Mouse (Mus musculus) ovary, postnatal 10 days (tissue): ENCODE results near the gene Ap1m2.
A peak's percentile ranks its signal among the peaks of the same experiment; 100 is the strongest.
"Not testable (repeated sequence)": the region's sequence is repeated elsewhere in the genome, so short reads cannot be mapped to it uniquely, and the experiment has no call there.

Source experiments
- DNase-seq: peaks from one replicate; pipeline ENCODE4 v3.0.0; 2022; ENCODE audit warnings: low spot score

Ap1m2 gene

DNA sequence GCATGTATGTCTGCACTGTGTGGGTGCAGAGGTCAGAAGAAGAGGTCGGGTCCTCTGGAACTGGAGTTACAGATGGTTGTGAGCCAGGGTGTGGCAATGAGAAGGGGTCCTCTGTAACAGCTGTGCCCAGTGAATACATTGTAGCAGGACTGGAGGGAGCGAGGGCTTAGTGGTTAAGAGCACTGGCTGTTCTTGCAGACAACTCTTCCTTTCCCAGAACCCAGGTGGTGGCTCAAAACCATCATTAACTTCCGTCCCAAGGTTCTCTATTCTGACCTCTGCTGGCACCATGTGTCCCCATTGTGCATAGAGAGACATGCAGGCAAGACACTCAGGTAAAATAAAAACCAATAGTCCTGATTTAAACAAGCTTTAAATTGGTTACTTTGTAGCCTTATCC, 15.4 kb upstream of the Ap1m2 start:
- DNase-seq: no peak

DNA sequence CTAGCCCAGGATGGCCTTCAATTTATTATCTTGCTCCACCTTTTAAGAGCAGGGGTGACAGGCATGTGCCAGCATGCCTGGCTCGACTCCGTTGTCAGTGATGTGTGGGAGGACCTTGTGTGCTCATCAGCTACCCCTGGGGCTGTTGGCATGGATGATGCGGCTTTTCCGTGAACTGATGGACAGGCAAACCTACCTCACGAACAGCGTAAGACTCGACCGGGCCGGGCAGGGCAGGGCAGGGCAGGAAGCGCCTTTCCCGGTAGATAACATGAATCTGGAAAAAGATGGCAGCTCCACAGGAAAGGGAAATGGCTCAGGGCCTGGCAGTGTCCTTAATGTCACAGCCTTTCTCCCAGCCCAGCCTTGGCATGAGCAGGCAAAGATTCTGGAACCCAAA, 12.1 kb upstream of the Ap1m2 start:
- no peak for DNase-seq

DNA sequence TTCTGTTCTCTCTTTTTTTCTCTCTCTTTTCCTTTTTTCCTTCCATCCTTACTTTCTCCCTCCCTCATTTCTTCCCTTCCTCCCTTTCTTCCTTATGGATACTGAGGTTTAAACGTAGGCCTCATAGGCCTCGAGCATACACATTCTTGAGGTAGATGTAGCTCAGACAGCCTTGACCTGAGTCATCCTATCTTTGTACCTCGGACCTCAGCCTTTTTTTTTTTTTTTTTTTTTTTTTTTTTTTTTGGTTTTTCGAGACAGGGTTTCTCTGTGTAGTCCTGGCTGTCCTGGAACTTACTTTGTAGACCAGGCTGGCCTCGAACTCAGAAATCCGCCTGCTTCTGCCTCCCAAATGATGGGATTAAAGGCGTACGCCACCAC, 10.8 kb upstream of the Ap1m2 start:
- DNase-seq: not testable (repeated sequence)

DNA sequence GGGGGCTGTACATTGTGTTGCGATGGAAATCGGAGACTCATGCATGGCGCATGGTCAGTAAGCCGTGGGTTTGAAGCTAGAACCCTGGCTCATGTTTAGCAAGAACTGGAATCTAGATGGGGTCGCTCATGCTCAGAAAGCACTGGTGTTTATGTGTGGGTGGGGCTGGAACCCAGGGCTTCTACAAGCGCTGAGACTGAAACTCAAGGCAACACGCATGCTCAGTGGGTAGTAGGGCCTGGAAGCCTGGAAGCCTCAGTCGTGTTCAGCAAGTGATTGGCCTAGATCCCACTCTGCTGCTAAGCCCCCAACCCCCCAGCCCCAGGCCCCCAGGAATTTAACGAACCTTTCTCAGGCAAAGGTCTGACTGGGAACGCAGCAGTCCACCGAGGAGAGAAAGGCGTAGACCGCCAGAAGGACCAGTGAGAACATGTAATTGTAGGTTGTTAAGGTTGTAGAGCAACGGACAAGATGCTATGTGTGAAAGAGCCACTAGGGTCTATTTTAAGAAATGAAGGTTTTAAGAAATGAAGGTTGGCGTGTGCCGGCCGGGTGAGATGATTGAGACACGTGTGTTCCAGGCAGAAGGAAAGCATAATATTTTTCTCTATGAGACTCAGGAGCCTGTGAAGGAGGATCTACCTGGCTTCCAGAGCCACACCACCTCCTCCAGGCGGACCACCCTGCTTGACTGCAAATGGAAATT, 10.2 kb upstream of the Ap1m2 start:
- DNase-seq: no peak

DNA sequence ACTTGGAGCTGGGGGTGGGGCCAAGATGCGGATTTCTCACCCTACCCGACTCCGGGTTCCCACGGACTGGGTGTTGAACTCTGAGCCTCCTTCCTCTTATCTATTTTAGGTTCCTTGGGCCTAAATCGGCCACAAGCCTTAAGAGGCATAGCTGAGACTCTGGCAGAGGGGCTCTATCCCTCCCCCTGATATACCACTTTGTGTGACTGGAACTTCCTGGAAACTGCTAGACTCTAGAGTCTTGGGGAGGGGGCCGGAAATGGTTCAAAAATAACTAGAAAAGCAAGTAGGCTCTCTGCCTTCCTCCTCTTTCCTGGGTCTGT, 9.3 kb upstream of the Ap1m2 start:
- DNase-seq: no peak

DNA sequence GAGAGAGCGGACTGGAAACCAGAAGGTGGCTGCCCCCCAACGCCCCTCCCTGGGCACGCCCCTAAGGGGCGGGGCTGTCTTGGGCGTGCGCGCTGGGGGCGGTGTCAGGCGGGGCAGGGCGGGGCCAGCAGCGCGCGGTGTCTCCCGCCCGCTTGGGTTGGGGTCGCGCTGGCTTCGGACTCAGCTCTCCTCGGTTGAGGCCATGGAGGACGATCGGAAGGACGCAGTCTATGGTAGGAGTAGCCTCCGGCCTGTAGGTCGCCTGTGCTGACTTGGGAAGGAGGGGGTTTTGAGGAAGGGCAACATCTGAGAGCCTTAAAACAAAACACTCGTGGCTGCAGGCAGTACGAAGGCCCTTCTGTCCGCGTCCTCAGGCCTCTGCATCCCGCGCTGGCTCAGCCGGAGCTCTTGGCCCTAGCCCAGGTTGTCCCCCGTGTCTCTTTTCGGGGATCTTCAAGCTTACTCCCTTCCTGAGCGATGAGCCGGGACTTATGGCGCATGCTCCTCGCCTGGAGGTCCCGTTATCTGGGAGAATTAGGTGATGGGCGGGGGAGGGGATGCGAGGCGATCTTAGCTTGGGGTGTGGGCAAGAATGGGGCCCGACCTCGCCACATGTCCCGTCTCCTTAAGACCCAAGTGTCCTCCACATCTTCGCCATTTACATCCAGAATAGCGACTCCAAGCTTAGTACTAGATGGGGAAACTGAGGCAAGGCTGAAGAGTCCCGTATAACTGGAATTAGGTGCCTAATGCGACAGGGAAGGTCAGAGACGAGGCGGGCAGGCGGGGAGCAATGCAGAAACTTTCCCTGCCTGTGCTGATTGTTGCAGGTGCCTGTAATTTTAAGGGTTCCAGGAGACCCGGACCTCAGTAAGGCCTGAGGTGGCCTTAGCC, 8.7 kb upstream of the Ap1m2 start, which contains the start of gene Slc44a2:
Gene Slc44a2, plus strand, starts transcription at position 80 of the 894 bp plus-strand sequence.
- peak; percentile 62 for DNase-seq

DNA sequence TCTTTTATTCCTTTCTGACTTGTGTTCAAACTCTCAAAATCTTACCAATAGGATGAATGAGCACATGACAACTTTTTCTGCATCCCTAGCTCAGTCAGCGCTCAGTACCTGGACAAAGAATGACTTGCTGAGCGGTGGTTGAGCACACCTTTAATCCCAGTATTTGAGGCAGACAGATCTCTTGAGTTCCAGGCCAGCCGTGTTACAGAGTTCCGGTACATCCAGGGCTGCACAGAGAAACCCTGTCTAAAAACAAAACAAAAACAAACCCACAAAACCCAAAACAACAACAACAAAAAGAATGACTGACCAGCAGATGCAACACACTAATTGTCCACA, 8.1 kb upstream of the Ap1m2 start:
- DNase-seq: no peak

DNA sequence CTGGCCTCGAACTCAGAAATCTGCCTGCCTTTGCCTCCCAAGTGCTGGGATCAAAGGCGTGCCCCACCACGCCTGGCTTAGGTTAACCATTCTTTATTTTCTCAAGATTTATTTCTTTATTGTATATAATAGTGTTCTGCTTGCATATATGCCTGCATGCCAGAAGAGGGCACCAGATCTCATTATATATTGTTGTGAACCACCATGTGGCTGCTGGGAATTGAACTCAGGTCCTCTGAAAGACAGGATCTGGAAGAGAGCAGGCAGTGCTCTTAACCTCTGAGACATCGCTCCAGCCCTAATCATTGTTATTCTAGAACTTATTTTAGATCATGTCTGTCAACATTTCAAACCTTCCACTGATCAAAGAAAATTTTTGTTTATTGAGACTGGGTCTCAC, 7.4 kb upstream of the Ap1m2 start:
- DNase-seq: no peak

DNA sequence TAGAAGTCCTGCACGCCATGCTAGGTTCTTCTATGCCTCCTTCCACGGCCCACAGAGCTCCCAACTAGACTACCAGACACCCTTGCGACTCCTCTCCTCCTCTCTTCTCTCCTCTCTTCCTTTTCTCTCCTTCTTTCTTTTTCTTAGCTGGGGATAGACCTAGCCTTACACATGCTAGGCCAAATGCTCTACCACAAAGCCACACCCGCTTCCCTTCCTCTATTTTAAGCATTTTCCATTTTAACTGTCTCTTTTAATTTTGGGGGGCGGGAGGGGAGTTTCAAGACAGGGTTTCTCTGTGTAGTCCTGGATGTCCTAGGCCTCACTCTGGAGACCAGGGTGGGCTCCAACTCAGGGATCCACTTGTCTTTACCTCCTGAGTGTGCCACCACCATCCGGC, 6.7 kb upstream of the Ap1m2 start:
- DNase-seq: no peak

DNA sequence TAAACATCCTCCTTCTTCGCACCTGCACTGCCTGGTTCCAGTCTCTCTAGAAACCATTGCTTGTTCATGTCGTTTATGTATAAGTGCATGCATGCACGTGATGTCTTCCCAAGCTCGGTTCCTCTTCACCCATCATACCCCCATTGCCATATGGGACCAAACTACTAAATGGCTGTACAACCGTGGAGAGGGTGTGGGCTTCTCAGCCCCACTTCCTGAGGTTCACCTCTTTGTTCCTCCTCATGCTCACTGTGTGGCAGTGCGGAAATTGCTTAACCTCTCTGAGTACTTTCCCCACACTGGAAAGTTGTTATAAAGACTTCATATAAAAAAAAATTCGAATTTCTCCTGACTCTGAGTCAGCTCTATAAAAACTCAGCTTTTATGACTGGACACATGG, 4.6 kb upstream of the Ap1m2 start:
- DNase-seq: no peak

DNA sequence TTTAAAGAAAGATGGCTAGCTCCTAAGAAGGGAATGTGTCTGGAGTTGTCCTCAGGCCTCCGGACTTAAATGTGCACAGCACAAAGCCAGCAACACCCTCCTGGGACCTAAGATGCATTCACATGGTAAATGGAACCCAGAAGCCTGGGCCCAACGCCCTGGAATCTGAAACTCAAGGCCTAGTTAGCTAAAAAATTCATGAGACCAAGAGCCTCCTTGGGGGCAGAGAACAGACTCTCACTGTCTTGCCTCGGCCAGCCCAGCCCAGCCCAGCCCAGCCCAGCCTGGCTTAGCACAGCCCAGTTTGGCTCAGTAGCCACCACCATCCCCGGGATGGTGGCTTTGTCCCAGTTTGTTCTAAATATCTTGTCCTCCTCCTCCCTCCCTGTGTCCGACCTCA, 3.3 kb upstream of the Ap1m2 start:
- no peak for DNase-seq

DNA sequence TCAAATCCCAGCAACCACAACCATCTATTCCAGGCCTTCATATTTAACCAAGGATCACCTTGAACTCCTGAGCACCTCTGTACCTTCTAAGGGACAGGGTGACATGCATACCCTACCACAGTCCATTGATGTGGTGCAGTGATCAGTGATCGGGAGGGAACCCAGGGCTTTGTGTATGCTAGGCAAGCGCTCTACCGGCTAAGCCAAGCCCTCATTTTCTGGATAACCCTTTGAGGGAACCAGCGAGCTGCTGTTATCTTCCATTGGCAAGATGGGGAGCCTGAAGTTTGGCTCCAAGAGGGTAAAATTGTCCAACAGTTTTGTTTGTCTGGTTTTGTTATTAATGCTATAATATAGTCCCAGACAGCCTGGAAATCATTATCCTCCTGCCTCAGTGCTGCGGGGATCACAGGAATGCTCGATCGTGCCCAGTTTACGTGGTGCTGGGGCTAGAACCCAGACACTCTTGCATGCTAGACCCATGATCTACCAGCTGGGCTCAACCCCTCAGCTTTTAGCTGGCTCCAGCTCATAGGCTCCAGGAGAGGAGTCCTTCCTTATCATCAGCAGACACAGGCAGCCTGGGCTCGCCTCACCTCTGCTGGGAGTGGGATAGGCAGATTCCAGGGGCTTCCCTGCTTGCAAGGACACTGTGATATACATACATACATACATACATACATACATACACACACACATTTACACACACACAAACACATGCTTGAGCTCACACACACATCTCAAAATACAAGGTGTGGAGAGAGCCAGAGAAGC, 2.4 kb upstream of the Ap1m2 start:
- DNase-seq: no peak

DNA sequence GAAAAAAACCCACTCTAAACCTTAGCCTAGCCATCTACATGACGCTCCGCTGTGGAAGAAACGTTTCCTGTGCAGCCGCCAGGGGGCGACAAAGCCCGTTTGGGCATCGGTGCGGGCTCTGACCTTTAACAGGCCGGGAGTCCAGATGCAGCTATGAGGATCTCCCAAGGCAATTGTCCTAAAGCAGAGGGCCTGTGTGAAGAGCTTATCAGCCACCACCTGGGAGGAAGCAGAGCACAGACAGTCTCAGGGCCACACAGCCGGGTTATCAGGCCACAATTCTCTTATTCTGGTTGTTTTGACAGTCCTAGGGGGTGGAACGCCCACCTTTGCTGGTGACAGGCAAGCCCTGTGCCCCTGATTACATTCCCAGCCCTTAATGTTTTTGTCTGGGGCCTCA, 1.3 kb upstream of the Ap1m2 start:
- peak; percentile 76 for DNase-seq

DNA sequence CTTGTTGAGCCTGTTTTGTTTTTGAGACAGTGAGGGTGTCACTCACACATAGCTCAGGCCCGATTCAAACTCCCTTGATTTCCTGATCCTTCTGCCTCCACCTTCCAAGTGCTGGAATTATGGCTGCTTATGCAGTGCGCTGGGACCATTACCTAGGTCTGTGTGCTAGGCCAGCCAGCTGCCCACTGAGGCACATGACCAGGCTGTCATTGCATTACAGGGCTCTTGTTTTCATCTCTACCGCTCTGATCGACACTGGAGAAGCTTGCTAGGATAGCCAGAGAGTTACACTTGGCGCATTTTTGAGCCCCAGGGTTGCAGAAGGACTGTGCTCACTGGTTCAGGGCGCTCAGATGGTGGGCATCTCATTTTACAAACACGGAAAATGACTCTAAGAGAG, 442 bp downstream of the Ap1m2 start:
- DNase-seq: no peak

DNA sequence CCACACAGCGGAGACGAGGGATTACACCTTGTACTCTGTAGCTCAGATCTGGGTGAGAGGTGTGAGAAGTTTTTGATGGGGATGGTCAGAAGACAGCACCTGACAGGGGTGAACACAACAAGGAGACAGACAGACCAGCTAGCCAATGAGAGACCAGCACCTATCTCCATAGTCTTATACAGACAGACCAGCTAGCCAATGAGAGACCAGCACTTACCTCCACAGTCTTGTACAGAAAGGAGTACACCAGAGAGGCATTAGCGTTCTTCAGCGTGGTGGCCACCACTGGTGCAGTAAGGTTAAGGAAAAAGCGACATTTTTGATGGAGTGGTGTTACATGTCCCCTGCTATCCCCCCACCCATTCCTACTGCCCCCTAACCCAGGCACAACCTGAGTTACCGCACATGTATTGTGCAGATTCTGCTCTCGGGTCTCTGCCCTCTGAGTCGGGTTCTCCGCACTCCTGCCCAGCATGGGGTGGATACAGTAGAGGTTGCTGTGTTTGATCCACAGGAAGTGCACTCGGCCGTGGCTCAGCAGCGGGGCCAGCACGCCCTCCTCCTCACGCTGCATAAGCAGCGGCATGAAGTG, 2.9 kb downstream of the Ap1m2 start:
- DNase-seq: no peak

DNA sequence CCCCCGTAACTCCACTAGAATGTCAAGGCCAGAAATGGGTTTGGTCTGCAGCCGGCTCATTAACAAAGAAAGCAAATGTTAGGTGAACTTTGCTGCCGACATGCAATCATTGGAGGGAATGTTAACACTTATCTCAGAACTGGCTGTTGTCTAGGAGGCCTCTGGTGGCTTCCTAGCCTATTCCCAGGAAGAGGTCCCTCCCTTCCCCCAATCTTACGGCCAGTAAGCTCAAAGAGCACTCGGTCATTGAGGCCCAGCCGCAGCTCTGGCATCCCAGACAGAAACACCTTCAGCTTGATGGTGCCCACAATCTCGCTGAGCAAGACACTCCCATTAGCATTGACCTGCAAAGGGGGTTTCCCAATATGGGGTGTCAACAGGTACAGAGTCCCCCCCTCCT, 7.1 kb downstream of the Ap1m2 start:
- DNase-seq: no peak

DNA sequence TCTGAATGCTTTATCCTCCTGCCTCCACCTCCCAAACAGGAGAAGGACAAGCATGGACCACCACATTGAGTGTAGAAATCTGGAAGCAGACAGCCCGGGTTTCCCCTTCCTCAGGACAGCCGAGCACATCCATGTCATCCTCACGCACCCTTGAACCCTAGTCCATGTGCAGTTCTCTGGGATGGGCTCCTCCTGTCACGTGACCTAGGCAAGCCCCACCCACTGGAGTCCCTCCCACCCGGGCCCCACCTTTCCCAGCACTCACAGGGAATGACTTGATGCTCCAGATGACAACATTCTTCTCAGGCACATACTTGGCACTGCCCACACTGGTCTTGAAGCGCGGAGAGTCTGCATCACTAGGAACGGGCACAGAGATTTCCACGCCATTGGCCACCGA, 13.1 kb downstream of the Ap1m2 start:
- no peak for DNase-seq

DNA sequence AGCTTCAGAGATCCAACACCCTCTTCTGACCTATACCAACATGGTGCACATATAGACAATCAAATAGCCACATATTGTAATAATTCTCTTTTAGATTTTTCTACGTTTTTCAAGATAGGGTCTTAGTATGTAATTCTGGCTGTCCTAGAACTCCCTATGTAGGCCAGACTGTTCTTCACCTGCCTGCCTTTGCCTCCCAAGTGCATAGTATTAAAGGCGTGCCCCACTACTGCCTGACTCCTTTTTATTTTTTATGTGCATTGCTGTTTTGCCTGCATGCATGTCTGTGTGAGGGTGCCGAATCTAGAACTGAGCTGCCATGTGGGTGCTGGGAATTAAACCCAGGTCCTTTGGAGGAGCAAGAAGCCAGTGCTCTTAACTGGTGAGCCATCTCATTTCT, 19.9 kb downstream of the Ap1m2 start:
- DNase-seq: no peak

DNA sequence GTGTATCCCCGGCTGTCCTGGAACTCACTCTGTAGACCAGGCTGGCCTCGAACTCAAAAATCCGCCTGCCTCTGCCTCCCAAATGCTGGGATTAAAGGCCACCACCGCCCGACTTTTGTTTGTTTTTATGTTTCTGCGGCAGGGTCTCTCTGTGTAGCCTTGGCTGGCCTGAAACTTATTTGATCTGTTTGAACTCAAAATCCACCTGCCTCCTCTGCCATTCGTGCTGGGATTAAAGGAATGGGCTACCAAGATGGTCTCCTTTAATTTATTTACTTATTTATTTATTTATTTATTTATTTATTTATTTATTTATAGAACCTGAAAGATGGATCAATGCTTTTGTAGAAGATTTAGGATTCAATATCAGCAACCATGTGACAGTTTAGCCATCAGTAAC, 20.3 kb downstream of the Ap1m2 start:
- not testable (repeated sequence) for DNase-seq

DNA sequence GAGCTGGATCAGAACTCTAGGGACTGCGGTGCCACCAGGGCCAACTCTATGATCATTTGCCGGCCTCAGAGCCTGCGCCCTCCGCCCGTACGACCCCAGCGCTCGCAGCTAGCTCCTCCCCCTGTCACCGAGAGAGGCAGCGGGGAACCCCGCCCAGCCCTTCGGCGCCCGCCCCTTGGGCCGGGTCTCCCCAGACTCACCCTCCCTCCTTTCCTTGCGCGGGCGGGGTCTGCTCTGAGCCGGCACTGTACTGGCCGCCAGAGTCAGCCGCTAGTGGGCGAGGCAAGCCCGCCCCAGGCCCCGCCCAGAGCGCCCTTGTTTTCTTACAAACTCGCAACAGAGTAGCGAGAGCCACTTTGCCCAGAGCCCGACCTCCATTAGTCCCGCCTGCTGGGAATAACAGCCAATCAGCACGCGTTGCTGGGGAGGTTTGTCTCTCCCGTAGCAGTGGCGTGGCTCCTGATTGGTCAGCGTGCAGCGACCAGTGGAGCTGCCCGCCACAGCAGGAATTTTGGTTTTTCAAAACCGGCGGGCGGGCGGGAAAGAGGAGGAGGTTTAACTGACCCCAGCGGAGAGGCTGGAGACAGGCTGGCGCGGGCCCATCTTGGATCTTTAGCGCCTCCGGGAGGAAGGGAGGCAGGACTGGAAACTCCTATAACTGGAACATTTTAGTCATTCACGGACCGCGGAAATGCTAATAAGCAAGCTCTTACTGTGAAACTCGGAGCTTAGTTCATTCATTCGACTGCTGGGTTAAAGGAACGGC, 20.9 kb downstream of the Ap1m2 start, which contains the start of gene Cdkn2d:
Gene Cdkn2d, minus strand, starts transcription at position 386 of the 766 bp plus-strand sequence.
- peak; percentile 95 for DNase-seq

DNA sequence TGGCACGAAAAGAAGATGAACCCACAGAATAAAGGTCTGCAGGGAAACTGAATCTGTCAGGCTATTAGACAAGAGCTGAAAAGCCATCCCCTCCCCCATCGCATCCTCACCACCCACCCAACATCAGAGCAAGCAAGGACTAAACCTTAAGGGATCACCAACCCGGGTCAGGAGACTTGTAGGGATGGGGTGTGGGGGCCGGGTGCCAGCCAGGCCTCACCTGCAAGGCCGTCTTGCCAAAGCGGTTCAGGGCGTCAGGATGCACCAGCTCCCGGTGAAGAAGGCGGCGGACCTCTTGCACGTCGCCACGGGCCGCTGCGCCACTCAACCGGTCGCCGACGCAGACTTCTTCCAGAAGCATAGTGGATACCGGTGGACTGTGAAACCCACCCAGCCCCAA, 21.5 kb downstream of the Ap1m2 start:
- no peak for DNase-seq

DNA sequence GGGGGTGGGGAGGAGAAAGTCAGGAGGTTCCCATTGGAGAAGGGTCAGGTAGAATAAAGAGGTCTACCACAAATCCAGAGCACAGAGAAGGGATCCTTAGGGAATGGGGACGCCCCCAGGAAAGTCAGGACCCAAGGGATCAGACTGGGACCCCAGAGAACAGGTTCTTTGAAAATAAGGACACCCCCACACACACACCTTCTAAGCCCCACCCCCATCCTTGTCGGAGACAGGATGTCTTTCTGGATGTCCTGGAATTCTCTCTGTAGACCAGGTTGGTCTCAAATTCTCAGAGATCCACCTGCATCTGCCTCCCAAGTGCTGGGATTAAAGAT, 22.8 kb downstream of the Ap1m2 start:
- no peak for DNase-seq
